Mouse (Mus musculus) embryonic facial prominence, embryonic 13.5 days (tissue): Measurements from ENCODE around the gene Pfn2. TPM values are rescaled to one million over a fixed set of nuclear protein-coding genes. Genes with fewer than 3 reads are reported as not detected.
"Not testable (repeated sequence)": the region's sequence is repeated elsewhere in the genome, so short reads cannot be mapped to it uniquely, and the experiment has no call there.

Experiments
- ATAC-seq: fragments of 200-750 bp; cut with Nextera tagmentation; 2 replicates; pipeline ENCODE4 v1.8.0; 2017; ENCODE audit warnings: low read depth; ENCODE audit not compliant: insufficient number of reproducible peaks, insufficient read depth, low FRiP score, low TSS enrichment
- H3K27ac ChIP-seq: fragments of 300-500 bp; sonication (generic); 2 replicates; pipeline ENCODE4 v1.5.1; 2015; ENCODE audit warnings: moderate library complexity, mild to moderate bottlenecking, inconsistent platforms
- H3K27me3 ChIP-seq: fragments of 300-500 bp; sonication (generic); 2 replicates; pipeline ENCODE4 v1.6.1; 2015; ENCODE audit warnings: mild to moderate bottlenecking, inconsistent platforms
- H3K36me3 ChIP-seq: fragments of 300-500 bp; sonication (generic); 2 replicates; pipeline ENCODE4 v1.6.1; 2015; ENCODE audit warnings: mild to moderate bottlenecking, inconsistent platforms
- H3K4me1 ChIP-seq: fragments of 300-500 bp; sonication (generic); 2 replicates; pipeline ENCODE4 v1.6.1; 2015; ENCODE audit warnings: inconsistent platforms
- H3K4me2 ChIP-seq: fragments of 300-500 bp; sonication (generic); 2 replicates; pipeline ENCODE4 v1.6.1; 2015; ENCODE audit warnings: moderate library complexity, mild to moderate bottlenecking, inconsistent platforms
- H3K4me3 ChIP-seq: fragments of 300-500 bp; sonication (generic); 2 replicates; pipeline ENCODE4 v1.5.1; 2015; ENCODE audit warnings: mild to moderate bottlenecking, inconsistent platforms
- H3K9ac ChIP-seq: fragments of 300-500 bp; sonication (generic); 2 replicates; pipeline ENCODE4 v1.6.1; 2015; ENCODE audit warnings: mild to moderate bottlenecking, inconsistent platforms
- H3K9me3 ChIP-seq: fragments of 300-500 bp; sonication (generic); 2 replicates; pipeline ENCODE4 v1.6.1; 2016; ENCODE audit warnings: inconsistent platforms
- WGBS: fragments of 180-500 bp; shearing (Covaris S2); methylation state at CpG from one replicate; pipeline ENCODE4 v1.1.7; 2015; ENCODE audit warnings: mixed read lengths; 5-methylcytosine and 5-hydroxymethylcytosine counted together
- polyA plus RNA-seq: library from polyadenylated mRNA; unstranded; fragments of >200 nt; fragmentation: Nextera tagmentation; extraction: Ambion mirVana; gene quantifications from 2 replicates; pipeline ENCODE4 v1.2.1, GENCODE M21; 2015

The Pfn2 gene
- polyA plus RNA-seq: 180 and 184 TPM in 2 replicates

DNA sequence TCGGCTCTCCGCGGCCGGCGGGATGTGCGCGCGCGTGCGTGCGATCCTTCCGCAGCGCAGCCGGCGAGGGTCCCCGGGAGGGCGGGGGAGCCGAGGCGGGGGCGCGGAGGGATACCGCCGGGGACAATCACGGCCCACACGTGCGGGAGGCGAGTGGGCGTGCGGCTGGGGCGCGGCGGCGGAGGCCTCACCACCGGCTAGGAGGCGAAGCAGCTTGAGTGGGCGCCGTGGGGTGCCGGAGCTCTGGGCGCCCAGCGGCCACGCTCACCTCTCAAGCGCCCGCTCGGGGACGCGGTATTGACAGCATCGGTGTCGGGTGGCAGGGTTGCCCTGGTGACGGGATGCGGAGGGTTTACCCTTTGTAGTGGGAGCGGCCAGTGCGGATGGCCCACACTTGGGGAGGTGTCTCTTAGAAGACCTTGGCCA lies at the start of gene Pfn2:
Gene Pfn2 (minus strand): TSS at position 320 of the 426 bp plus-strand sequence.
- H3K4me1 ChIP-seq: peaks cover 15% of the 10 kb centered on the region
- H3K27me3 ChIP-seq: no peaks in the 10 kb centered on the region
- peak; percentile 77 for ATAC-seq
- under 1% methylated on average over 50 of the region's 52 CpGs for WGBS
- H3K36me3 ChIP-seq: peaks cover 14% of the 10 kb centered on the region
- peak within 1 kb of the TSS; percentile 94 for H3K4me3 ChIP-seq
- H3K27ac ChIP-seq: peak within 1 kb of the TSS; percentile 96
- H3K4me2 ChIP-seq: peak within 1 kb of the TSS; percentile 67
- H3K9me3 ChIP-seq: 0 out of 2 replicates have a peak, but pooled peaks cover 2% of the 10 kb centered on the region
- H3K9ac ChIP-seq: peak within 1 kb of the TSS; percentile 89

- no peak for ATAC-seq
- Histone ChIP-seq H3K4me3 (no peak overlapping the region), H3K4me1 (no peaks in the 10 kb centered on the region), H3K27ac (no peak overlapping the region), H3K36me3 (no peaks in the 10 kb centered on the region), H3K4me2 (no peak overlapping the region), H3K9me3 (no peaks in the 10 kb centered on the region), H3K9ac (no peak overlapping the region), H3K27me3 (no peaks in the 10 kb centered on the region)
- WGBS: 72% methylated on average over 3 of the region's 3 CpGs
Measured at GRCm38 (mm10) chr3:57882945-57883344, 35.1 kb upstream of the Pfn2 start.

- ATAC-seq: peak; percentile 81
- WGBS: under 1% methylated on average over 75 of the region's 104 CpGs
Measured at GRCm38 (mm10) chr3:57846912-57847759, 743 bp downstream of the Pfn2 start.

GRCm38 (mm10) chr3:57846662-57846911 lies 1.3 kb downstream of the Pfn2 start:
- H3K4me3 ChIP-seq: peak overlapping the region; percentile 94
- H3K4me1 ChIP-seq: peaks cover 15% of the 10 kb centered on the region
- 2% methylated on average over 9 of the region's 9 CpGs for WGBS
- H3K27ac ChIP-seq: peak overlapping the region; percentile 96
- peak overlapping the region; percentile 89 for H3K9ac ChIP-seq
- peak overlapping the region; percentile 67 for H3K4me2 ChIP-seq
- ATAC-seq: no peak
- H3K27me3 ChIP-seq: no peaks in the 10 kb centered on the region
- H3K9me3 ChIP-seq: 0 out of 2 replicates have a peak, but pooled peaks cover 2% of the 10 kb centered on the region
- peaks cover 21% of the 10 kb centered on the region for H3K36me3 ChIP-seq

More at GRCm38 (mm10) chr3:57846912-57847759, 743 bp downstream of the Pfn2 start:
- peak overlapping the region; percentile 96 for H3K27ac ChIP-seq
- H3K4me3 ChIP-seq: peak overlapping the region; percentile 94
- no peaks in the 10 kb centered on the region for H3K27me3 ChIP-seq
- H3K4me2 ChIP-seq: peak overlapping the region; percentile 67
- peak overlapping the region; percentile 89 for H3K9ac ChIP-seq
- peaks cover 15% of the 10 kb centered on the region for H3K4me1 ChIP-seq
- peaks cover 20% of the 10 kb centered on the region for H3K36me3 ChIP-seq
- H3K9me3 ChIP-seq: 0 out of 2 replicates have a peak, but pooled peaks cover 2% of the 10 kb centered on the region

DNA sequence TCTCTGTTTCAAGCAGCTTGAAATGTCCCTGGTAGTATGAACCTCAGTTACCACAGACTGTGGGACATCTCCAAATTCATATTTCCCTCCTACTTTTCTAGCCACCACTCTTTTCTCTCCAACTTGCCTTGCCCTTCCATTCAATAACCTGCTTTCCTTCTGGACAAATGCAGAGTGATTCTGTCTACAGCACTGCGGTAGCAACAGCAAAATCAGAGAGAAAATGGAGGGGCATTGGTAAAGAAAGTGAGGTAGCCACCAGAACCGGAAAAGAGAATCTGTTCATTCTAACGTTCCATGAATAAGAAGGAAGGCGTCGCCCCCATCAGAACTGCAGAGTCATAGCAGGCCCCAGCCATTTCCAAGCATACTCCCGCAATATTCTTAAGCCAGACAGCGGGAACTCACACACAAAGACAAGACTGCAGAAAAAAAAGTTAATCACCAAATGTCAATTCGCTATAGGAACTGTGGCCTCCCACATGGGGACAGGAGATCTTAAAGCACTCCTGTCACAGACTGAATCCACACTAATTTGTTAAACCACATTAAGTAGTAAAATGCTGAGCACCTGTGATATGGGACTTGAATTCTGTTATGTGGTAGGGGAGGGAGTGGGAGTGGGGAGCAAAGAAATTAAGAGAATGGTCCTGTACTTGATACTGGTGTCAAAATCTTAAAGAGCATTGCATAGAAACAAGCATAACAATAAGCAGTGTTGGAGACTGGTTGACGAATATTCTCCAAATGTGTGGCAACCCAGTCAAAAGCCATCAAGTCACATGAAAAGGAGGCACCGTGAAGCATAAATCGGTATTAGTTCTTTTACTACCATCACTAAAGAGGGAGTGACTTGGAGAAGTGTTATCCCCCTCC lies 1.9 kb downstream of the Pfn2 start:
- peak overlapping the region; percentile 67 for H3K4me2 ChIP-seq
- 0 out of 2 replicates have a peak, but pooled peaks cover 2% of the 10 kb centered on the region for H3K9me3 ChIP-seq
- peaks cover 15% of the 10 kb centered on the region for H3K4me1 ChIP-seq
- H3K27me3 ChIP-seq: no peaks in the 10 kb centered on the region
- peak overlapping the region; percentile 53; the same call in 1 of the 2 replicates for H3K27ac ChIP-seq
- H3K36me3 ChIP-seq: peaks cover 27% of the 10 kb centered on the region
- WGBS: 13% methylated on average over 11 of the region's 11 CpGs
- peak overlapping the region; percentile 94 for H3K4me3 ChIP-seq
- ATAC-seq: no peak
- H3K9ac ChIP-seq: peak overlapping the region; percentile 89

- H3K9ac ChIP-seq: no peak overlapping the region
- 0 out of 2 replicates have a peak, but pooled peaks cover 3% of the 10 kb centered on the region for H3K9me3 ChIP-seq
- H3K27ac ChIP-seq: no peak overlapping the region
- ATAC-seq: no peak
- peaks cover 37% of the 10 kb centered on the region for H3K36me3 ChIP-seq
- H3K4me2 ChIP-seq: no peak overlapping the region
- H3K4me1 ChIP-seq: peaks cover 15% of the 10 kb centered on the region
- H3K27me3 ChIP-seq: no peaks in the 10 kb centered on the region
- no peak overlapping the region for H3K4me3 ChIP-seq
Measured at GRCm38 (mm10) chr3:57843775-57844174, 4.1 kb downstream of the Pfn2 start.

DNA sequence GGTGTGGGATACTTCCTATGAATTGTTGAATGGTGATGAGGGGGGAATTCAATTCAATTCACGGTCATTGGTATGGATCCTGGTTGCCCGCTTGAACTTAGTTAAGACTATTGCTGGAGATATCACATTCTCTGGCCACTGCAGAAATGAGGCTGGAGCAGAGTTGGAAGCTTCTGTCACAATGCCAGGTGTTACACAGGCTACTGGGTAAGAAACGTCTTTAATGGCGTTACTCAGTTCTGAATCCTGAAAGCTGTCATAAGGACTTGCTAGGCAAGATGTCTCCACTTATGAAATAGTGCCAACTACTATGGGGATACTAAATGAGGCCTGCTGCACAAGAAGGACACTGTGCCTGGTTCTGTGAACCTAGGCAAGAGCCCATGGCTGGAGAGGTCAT lies 11.0 kb downstream of the Pfn2 start:
- Histone ChIP-seq H3K27me3 (no peaks in the 10 kb centered on the region), H3K36me3 (peaks cover 33% of the 10 kb centered on the region), H3K9ac (no peak overlapping the region), H3K9me3 (0 out of 2 replicates have a peak, but pooled peaks cover 3% of the 10 kb centered on the region), H3K27ac (no peak overlapping the region), H3K4me1 (no peaks in the 10 kb centered on the region), H3K4me2 (no peak overlapping the region), H3K4me3 (no peak overlapping the region)
- no peak for ATAC-seq
- WGBS: 90% methylated on average over 4 of the region's 4 CpGs

GRCm38 (mm10) chr3:57833585-57833984 lies 14.3 kb downstream of the Pfn2 start:
- peaks cover 23% of the 10 kb centered on the region for H3K36me3 ChIP-seq
- ATAC-seq: no peak
- H3K9ac ChIP-seq: no peak overlapping the region
- H3K4me3 ChIP-seq: no peak overlapping the region
- H3K9me3 ChIP-seq: no peaks in the 10 kb centered on the region
- H3K27ac ChIP-seq: no peak overlapping the region
- H3K27me3 ChIP-seq: no peaks in the 10 kb centered on the region
- H3K4me2 ChIP-seq: no peak overlapping the region
- 90% methylated on average over 11 of the region's 11 CpGs for WGBS
- H3K4me1 ChIP-seq: no peaks in the 10 kb centered on the region

GRCm38 (mm10) chr3:57825866-57826265 lies 22.0 kb downstream of the Pfn2 start:
- H3K4me3 ChIP-seq: no peak overlapping the region
- no peaks in the 10 kb centered on the region for H3K27me3 ChIP-seq
- H3K36me3 ChIP-seq: peaks cover 27% of the 10 kb centered on the region
- no peaks in the 10 kb centered on the region for H3K9me3 ChIP-seq
- H3K27ac ChIP-seq: no peak overlapping the region
- WGBS: 91% methylated on average over 3 of the region's 3 CpGs
- H3K4me2 ChIP-seq: no peak overlapping the region
- no peak for ATAC-seq
- H3K4me1 ChIP-seq: no peaks in the 10 kb centered on the region
- H3K9ac ChIP-seq: no peak overlapping the region

DNA sequence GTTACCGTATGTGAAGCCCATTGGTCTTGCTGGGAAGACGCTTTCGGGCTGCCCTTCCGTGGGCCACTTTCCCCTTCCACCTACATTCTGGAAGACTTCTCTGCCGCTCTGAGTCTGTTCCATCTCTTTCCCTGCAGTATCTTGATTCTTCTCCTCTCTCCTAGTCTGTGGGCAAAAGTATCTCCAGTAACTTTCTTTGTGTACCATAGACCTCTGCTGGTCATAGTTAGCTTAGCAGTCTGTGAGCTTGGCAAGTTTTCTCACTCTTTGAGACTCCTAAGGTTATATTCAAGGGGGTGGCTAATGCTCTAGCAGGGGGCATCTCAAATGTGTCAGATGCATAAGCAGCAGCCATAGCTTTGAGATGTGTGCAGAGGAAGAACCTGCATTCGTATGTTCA lies 32.4 kb downstream of the Pfn2 start:
- H3K9me3 ChIP-seq: no peaks in the 10 kb centered on the region
- ATAC-seq: 0 out of 2 replicates have a peak, but pooled peaks have one; percentile 15
- 86% methylated on average over 6 of the region's 6 CpGs for WGBS
- H3K4me1 ChIP-seq: no peaks in the 10 kb centered on the region
- H3K9ac ChIP-seq: no peak overlapping the region
- no peaks in the 10 kb centered on the region for H3K27me3 ChIP-seq
- no peak overlapping the region for H3K4me3 ChIP-seq
- no peak overlapping the region for H3K4me2 ChIP-seq
- no peaks in the 10 kb centered on the region for H3K36me3 ChIP-seq
- no peak overlapping the region for H3K27ac ChIP-seq

GRCm38 (mm10) chr3:57795071-57795470 lies 52.8 kb downstream of the Pfn2 start:
- H3K36me3 ChIP-seq, H3K9ac ChIP-seq, ATAC-seq, H3K27me3 ChIP-seq, H3K4me1 ChIP-seq, H3K4me2 ChIP-seq, H3K4me3 ChIP-seq, H3K27ac ChIP-seq, H3K9me3 ChIP-seq: not testable (repeated sequence)
- 46% methylated on average over 6 of the region's 6 CpGs for WGBS
